Mouse (Mus musculus): ENCODE results near the gene Eogt.

GRCm38 (mm10) chr6:97149721-97150120 lies 739 bp upstream of the Eogt start:
- TF ChIP-seq CTCF (IDR thresholded peaks at IDR 0.05) (no peak), EP300 (IDR thresholded peaks at IDR 0.05; ENCODE audit: insufficient read depth, low read depth, low read length) (no peak)

All from heart, adult 2 months (tissue).